Mouse (Mus musculus) C2C12 (cell line): ENCODE measurements at regions not wholly inside any gene's neighbourhood (a gene's known extent, or its start where the extent isn't known, plus 50 kb on each side); places are given as distances from the start of the nearest gene placed in this dataset.

Experiments used
- H3K27me3 ChIP-seq: one replicate; pipeline ENCODE4 v1.6.1; 2011; ENCODE audit not compliant: control insufficient read depth, insufficient read depth, insufficient read length
- H3K36me3 ChIP-seq: one replicate; pipeline ENCODE4 v1.6.1; 2011; ENCODE audit not compliant: control insufficient read depth, insufficient read depth
- H3K4me3 ChIP-seq: one replicate; pipeline ENCODE4 v1.5.1; 2011; ENCODE audit warnings: mild to moderate bottlenecking, control low read depth; ENCODE audit not compliant: poor library complexity, insufficient read depth, severe bottlenecking
- H3K79me2 ChIP-seq: one replicate; pipeline ENCODE4 v1.6.1; 2011; ENCODE audit not compliant: control insufficient read depth, insufficient read depth
- H3K79me3 ChIP-seq: one replicate; pipeline ENCODE4 v1.6.1; 2011; ENCODE audit warnings: low read depth, control low read depth
- H3ac ChIP-seq: one replicate; pipeline ENCODE3; 2011; ENCODE audit warnings: low read depth; ENCODE audit not compliant: control insufficient read depth, insufficient read length
- CEBPB ChIP-seq: IDR thresholded peaks from one replicate; pipeline ENCODE4 v1.6.1; 2011; ENCODE audit warnings: low read depth, mild to moderate bottlenecking, control low read depth, moderate library complexity
- CTCF ChIP-seq: IDR thresholded peaks from one replicate; pipeline ENCODE4 v1.5.1; 2011; ENCODE audit not compliant: control insufficient read depth, insufficient read depth, insufficient read length
- FOSL1 ChIP-seq: IDR thresholded peaks from one replicate; pipeline ENCODE4 v1.8.0; 2011; ENCODE audit warnings: mild to moderate bottlenecking, low read length; ENCODE audit not compliant: poor library complexity, insufficient read depth, severe bottlenecking
- MAX ChIP-seq: IDR thresholded peaks from one replicate; pipeline ENCODE4 v1.6.1; 2011; ENCODE audit warnings: mild to moderate bottlenecking, control low read depth
- MYOD1 ChIP-seq: IDR thresholded peaks from one replicate; pipeline ENCODE4 v1.6.1; 2011; ENCODE audit warnings: low read depth; ENCODE audit not compliant: control insufficient read depth, insufficient read length
- MYOG ChIP-seq: IDR thresholded peaks from one replicate; pipeline ENCODE4 v1.6.1; 2011; ENCODE audit not compliant: control insufficient read depth, insufficient read length; ENCODE audit errors: extremely low read depth
- USF1 ChIP-seq: IDR thresholded peaks from one replicate; pipeline ENCODE4 v1.6.1; 2011; ENCODE audit warnings: low read depth, mild to moderate bottlenecking, control low read depth, moderate library complexity

DNA sequence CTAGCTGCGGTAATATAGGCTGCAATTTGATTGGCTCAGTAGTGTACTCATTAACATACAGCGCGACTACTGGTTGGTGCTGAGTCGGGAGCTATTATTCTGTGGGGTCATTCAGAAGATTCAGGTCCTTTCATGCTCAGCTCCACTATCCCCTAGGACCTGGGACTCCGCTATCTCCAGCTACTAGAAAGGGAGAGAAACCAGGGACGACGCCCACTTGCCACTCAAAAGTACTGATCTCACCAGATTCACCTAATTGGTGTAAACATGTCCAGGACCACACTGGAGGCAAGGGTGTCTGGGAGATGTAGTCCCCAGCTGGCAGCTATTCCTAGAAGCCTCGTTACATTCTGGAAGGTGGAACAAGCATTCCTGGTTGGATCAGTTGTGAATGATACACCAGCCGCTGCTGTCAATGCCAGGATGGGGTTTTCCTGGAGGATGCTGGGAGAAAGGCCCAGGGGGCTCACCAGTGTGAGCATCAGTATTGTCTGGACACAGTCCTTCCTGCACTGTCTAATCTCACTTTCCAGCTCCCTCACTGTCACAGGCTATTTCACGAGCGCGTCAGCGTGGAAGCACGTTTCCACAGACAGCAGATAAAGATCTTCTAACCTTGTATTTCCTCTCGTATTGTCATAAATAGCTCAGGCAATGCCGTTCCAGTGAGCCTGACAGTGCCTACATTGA lies 60.9 kb upstream of the Ctbp2 start:
- no peak for TF ChIP-seq CTCF
- no peak for TF ChIP-seq FOSL1
- no peak for TF ChIP-seq MAX
- TF ChIP-seq USF1: no peak
- no peak for TF ChIP-seq MYOG
- TF ChIP-seq CEBPB: no peak
- TF ChIP-seq MYOD1: no peak
- no peaks in the 10 kb centered on the region for H3K79me2 ChIP-seq
- H3K4me3 ChIP-seq: no peak overlapping the region
- no peaks in the 10 kb centered on the region for H3K79me3 ChIP-seq
- no peak overlapping the region for H3ac ChIP-seq
- H3K27me3 ChIP-seq: no peaks in the 10 kb centered on the region
- no peaks in the 10 kb centered on the region for H3K36me3 ChIP-seq

DNA sequence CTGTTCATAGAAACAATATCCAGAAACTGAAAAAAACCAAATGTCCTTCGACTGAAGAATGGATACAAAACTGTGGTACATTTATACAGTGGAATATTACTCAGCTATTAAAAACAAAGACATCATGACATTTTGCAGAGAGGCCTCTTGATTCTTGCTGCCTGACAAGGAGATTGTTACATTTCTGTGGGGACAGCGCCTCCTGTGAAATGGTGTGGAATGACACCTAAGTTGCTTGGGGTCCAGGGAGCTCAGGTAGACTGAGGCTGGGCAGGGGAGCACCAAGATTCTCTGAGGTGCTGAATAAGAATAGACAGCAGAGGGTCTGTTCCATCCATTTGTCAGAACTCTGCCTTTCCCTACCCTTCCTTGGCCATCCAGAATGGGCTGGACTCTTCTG lies 57.2 kb upstream of the Ctbp2 start:
- H3K36me3 ChIP-seq: no peaks in the 10 kb centered on the region
- no peaks in the 10 kb centered on the region for H3K27me3 ChIP-seq
- no peak overlapping the region for H3ac ChIP-seq
- no peaks in the 10 kb centered on the region for H3K79me2 ChIP-seq
- H3K4me3 ChIP-seq: no peak overlapping the region
- TF ChIP-seq CTCF (no peak), USF1 (no peak)
- no peaks in the 10 kb centered on the region for H3K79me3 ChIP-seq

DNA sequence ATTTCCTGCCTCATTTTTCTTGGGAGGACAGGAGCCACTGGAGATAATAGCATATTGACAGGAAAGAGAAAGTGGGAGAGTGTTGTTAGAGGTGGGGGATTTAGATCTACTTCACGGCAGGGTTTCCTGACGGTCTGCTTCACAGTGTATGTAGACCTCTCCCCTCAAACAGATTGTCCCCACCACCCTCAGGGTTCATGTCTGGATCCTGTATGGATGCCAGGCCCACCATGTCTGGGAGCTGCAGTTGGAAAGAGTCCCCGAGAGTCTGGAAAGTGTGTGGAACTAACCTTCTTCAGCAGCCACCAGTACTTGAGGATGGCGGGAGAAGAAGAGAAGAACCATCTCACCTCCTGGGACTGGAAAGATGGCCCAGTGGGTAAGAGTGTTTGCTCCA lies 53.0 kb upstream of the Ctbp2 start:
- Histone ChIP-seq H3K79me3 (no peaks in the 10 kb centered on the region), H3K36me3 (no peaks in the 10 kb centered on the region), H3K79me2 (no peaks in the 10 kb centered on the region), H3K4me3 (no peak overlapping the region), H3ac (no peak overlapping the region), H3K27me3 (no peaks in the 10 kb centered on the region)
- TF ChIP-seq CTCF: no peak
- TF ChIP-seq MYOG: no peak
- no peak for TF ChIP-seq MAX
- TF ChIP-seq MYOD1: no peak
- TF ChIP-seq USF1: no peak

DNA sequence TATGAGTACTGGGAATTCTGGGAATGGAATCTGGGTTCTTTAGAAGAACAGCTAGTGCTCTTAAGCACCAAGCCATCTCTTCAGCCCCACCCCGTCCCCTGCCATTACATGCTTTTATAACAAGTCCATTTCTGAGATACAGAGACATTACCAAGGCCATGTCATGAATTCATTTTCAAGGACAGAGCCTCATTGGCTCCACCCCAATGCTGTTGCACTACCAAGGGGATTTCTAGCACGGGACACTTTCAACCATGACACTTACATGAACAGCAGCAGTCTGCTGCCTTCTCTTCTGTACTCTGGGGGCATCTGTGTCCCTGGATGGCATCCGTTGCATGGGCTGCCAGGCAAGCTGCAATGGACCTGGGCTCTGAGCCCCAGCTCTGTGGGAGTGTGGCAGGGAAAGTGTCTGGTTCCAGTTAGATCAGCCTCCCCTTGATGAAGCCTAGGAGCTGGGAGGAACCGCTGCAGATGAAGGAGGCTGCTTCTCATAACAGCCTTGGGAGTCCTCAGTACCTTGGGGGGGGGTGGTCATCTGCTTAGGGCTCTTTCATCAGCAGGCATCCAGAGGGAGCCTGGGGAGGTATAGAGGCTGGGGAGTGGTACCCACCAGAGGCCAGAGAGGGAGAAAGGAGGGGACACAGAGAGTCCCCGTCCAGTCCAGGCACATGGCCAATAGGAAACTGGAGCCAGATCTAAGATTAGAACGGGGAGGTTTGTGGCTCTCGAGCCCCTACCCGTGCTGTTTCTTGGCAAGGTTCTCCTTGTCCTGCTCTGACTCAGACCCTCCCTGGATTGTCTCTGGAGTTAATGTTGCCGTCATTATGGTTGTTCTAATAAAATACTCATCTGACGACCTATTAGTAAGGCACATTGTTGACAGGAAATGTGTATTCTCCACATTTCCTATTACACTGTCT lies 52.4 kb upstream of the Ctbp2 start:
- TF ChIP-seq MYOG (no peak), CTCF (no peak), USF1 (no peak), CEBPB (no peak), FOSL1 (no peak), MAX (no peak), MYOD1 (no peak)
- no peak overlapping the region for H3K4me3 ChIP-seq
- no peaks in the 10 kb centered on the region for H3K79me2 ChIP-seq
- H3K79me3 ChIP-seq: no peaks in the 10 kb centered on the region
- no peak overlapping the region for H3ac ChIP-seq
- H3K27me3 ChIP-seq: no peaks in the 10 kb centered on the region
- no peaks in the 10 kb centered on the region for H3K36me3 ChIP-seq
